Mouse (Mus musculus) liver, postnatal 0 days (tissue): ENCODE results near the gene Tas2r115. TPM values are rescaled to one million over a fixed set of nuclear protein-coding genes. Genes with fewer than 3 reads are reported as not detected.

Source experiments
- ATAC-seq: fragments of 200-750 bp; cut with Nextera tagmentation; 2 replicates; pipeline ENCODE4 v1.8.0; 2017; ENCODE audit warnings: mild to moderate bottlenecking, moderate library complexity
- DNase-seq: peaks from one replicate; pipeline ENCODE4 v3.0.0-alpha.2; 2016
- H3K27ac ChIP-seq: fragments of 300-500 bp; sonication (generic); 2 replicates; pipeline ENCODE4 v1.5.1; 2014; ENCODE audit warnings: antibody characterized with exemption, moderate library complexity, mild to moderate bottlenecking, low read depth
- H3K27me3 ChIP-seq: fragments of 300-500 bp; sonication (generic); 2 replicates; pipeline ENCODE4 v1.6.1; 2014; ENCODE audit warnings: low read length, control low read depth, mixed read lengths; ENCODE audit not compliant: insufficient read depth
- H3K36me3 ChIP-seq: fragments of 300-500 bp; sonication (generic); replicated peaks from 2 replicates; pipeline ENCODE4 v1.6.1; 2014; ENCODE audit warnings: mild to moderate bottlenecking, control low read depth, low read length, moderate library complexity, mixed read lengths; ENCODE audit not compliant: insufficient read depth
- H3K4me1 ChIP-seq: fragments of 300-500 bp; sonication (generic); 2 replicates; pipeline ENCODE4 v1.6.1; 2014; ENCODE audit warnings: antibody characterized with exemption, mild to moderate bottlenecking, control low read depth; ENCODE audit not compliant: insufficient read depth
- H3K4me2 ChIP-seq: fragments of 300-500 bp; sonication (generic); 2 replicates; pipeline ENCODE4 v1.6.1; 2014; ENCODE audit warnings: low read depth, mild to moderate bottlenecking, low read length, moderate library complexity, mixed read lengths
- H3K4me3 ChIP-seq: fragments of 300-500 bp; sonication (generic); 2 replicates; pipeline ENCODE4 v1.5.1; 2014; ENCODE audit warnings: low read depth, low read length
- H3K9ac ChIP-seq: fragments of 300-500 bp; sonication (generic); replicated peaks from 2 replicates; pipeline ENCODE4 v1.6.1; 2014; ENCODE audit warnings: mild to moderate bottlenecking, moderate library complexity
- H3K9me3 ChIP-seq: fragments of 300-500 bp; sonication (generic); 2 replicates; pipeline ENCODE4 v1.6.1; 2016; ENCODE audit warnings: mild to moderate bottlenecking, control low read depth, low read length, mixed read lengths
- CTCF ChIP-seq: sonication (generic); IDR thresholded peaks from 2 replicates; pipeline ENCODE4 v1.5.1; 2016; ENCODE audit warnings: antibody characterized with exemption, low read depth
- EP300 ChIP-seq: IDR thresholded peaks from 2 replicates; pipeline ENCODE4 v1.6.1; 2016; ENCODE audit warnings: antibody characterized with exemption, low read depth, mild to moderate bottlenecking
- WGBS: fragments of 180-500 bp; shearing (Covaris S2); extraction: QIAGEN DNeasy Blood & Tissue Kit; methylation state at CpG from one replicate; pipeline ENCODE4 v1.1.7; 2014; ENCODE audit not compliant: insufficient replicate concordance; 5-methylcytosine and 5-hydroxymethylcytosine counted together
- polyA plus RNA-seq: library from polyadenylated mRNA; unstranded; fragments of >200 nt; fragmentation: Nextera tagmentation; extraction: Ambion mirVana; gene quantifications from 2 replicates; pipeline ENCODE4 v1.2.1, GENCODE M21; 2015

The Tas2r115 gene
- not detected in 2 replicates for polyA plus RNA-seq

GRCm38 (mm10) chr6:132737935-132738334 lies at the start of gene Tas2r115:
TSS of gene Tas2r115 (minus strand) at chr6:132738035.
- ATAC-seq (no peak), DNase-seq (no peak)
- no peaks in the 10 kb centered on the region for H3K9me3 ChIP-seq
- no peak within 1 kb of the TSS for H3K9ac ChIP-seq
- no peak within 1 kb of the TSS for H3K4me3 ChIP-seq
- H3K4me1 ChIP-seq, result no peaks in the 10 kb centered on the region
- no peaks in the 10 kb centered on the region for H3K36me3 ChIP-seq
- TF ChIP-seq EP300 (no peak), CTCF (no peak)
- H3K27me3 ChIP-seq, result no peaks in the 10 kb centered on the region
- no peak within 1 kb of the TSS for H3K4me2 ChIP-seq
- WGBS, result 49% methylated on average over 2 of the region's 2 CpGs
- H3K27ac ChIP-seq, result no peak within 1 kb of the TSS

GRCm38 (mm10) chr6:132778062-132778461 lies 40.2 kb upstream of the Tas2r115 start, which contains the start of gene Tas2r136:
TSS of gene Tas2r136 (minus strand) at chr6:132778162.
- no peak within 1 kb of the TSS for H3K4me2 ChIP-seq

GRCm38 (mm10) chr6:132761831-132762230 lies 24.0 kb upstream of the Tas2r115 start, which contains the start of gene Tas2r102:
TSS of gene Tas2r102 (plus strand) at chr6:132762131.
- ATAC-seq, result no peak
- H3K27me3 ChIP-seq, result no peaks in the 10 kb centered on the region
- no peak within 1 kb of the TSS for H3K4me2 ChIP-seq
- TF ChIP-seq CTCF (no peak), EP300 (no peak)
- no peak within 1 kb of the TSS for H3K9ac ChIP-seq
- H3K4me3 ChIP-seq, result no peak within 1 kb of the TSS
- WGBS, result 90% methylated on average over 2 of the region's 2 CpGs
- H3K4me1 ChIP-seq, result no peaks in the 10 kb centered on the region
- no peaks in the 10 kb centered on the region for H3K9me3 ChIP-seq
- H3K36me3 ChIP-seq, result no peaks in the 10 kb centered on the region
- H3K27ac ChIP-seq, result no peak within 1 kb of the TSS
- no peak for DNase-seq

More at GRCm38 (mm10) chr6:132778062-132778461, 40.2 kb upstream of the Tas2r115 start, which contains the start of gene Tas2r136:
- no peaks in the 10 kb centered on the region for H3K27me3 ChIP-seq
- H3K4me1 ChIP-seq, result no peaks in the 10 kb centered on the region
- no peaks in the 10 kb centered on the region for H3K36me3 ChIP-seq
- no peak for DNase-seq
- no peak within 1 kb of the TSS for H3K27ac ChIP-seq
- TF ChIP-seq CTCF (no peak), EP300 (no peak)
- H3K9me3 ChIP-seq, result no peaks in the 10 kb centered on the region
- ATAC-seq, result no peak
- H3K4me3 ChIP-seq, result no peak within 1 kb of the TSS
- H3K9ac ChIP-seq, result no peak within 1 kb of the TSS

GRCm38 (mm10) chr6:132754430-132754829 lies 16.6 kb upstream of the Tas2r115 start, which contains the start of gene Tas2r124:
TSS of gene Tas2r124 (plus strand) at chr6:132754730.
- Histone ChIP-seq H3K36me3 (no peaks in the 10 kb centered on the region), H3K9ac (no peak within 1 kb of the TSS), H3K27ac (no peak within 1 kb of the TSS), H3K27me3 (no peaks in the 10 kb centered on the region), H3K4me2 (no peak within 1 kb of the TSS), H3K4me3 (no peak within 1 kb of the TSS), H3K4me1 (no peaks in the 10 kb centered on the region), H3K9me3 (no peaks in the 10 kb centered on the region)
- 67% methylated on average over 1 of the region's 1 CpGs for WGBS
- ATAC-seq (no peak), DNase-seq (no peak)
- TF ChIP-seq EP300 (no peak), CTCF (no peak)

GRCm38 (mm10) chr6:132750206-132750605 lies 12.4 kb upstream of the Tas2r115 start:
- TF ChIP-seq CTCF, result no peak
- no peak for TF ChIP-seq EP300
- 65% methylated on average over 2 of the region's 2 CpGs for WGBS
- Histone ChIP-seq H3K4me3 (no peak overlapping the region), H3K27me3 (no peaks in the 10 kb centered on the region), H3K4me1 (no peaks in the 10 kb centered on the region), H3K27ac (no peak overlapping the region), H3K4me2 (no peak overlapping the region), H3K9ac (no peak overlapping the region), H3K9me3 (no peaks in the 10 kb centered on the region), H3K36me3 (no peaks in the 10 kb centered on the region)
- DNase-seq (no peak), ATAC-seq (no peak)

GRCm38 (mm10) chr6:132711828-132712227 lies 26.0 kb downstream of the Tas2r115 start, which contains the start of gene Tas2r122:
TSS of gene Tas2r122 (minus strand) at chr6:132711928.
- no peaks in the 10 kb centered on the region for H3K9me3 ChIP-seq
- TF ChIP-seq CTCF (no peak), EP300 (no peak)
- DNase-seq, result no peak
- H3K27me3 ChIP-seq, result no peaks in the 10 kb centered on the region
- ATAC-seq, result no peak
- 70% methylated on average over 3 of the region's 3 CpGs for WGBS
- no peak within 1 kb of the TSS for H3K4me2 ChIP-seq
- no peaks in the 10 kb centered on the region for H3K36me3 ChIP-seq
- no peak within 1 kb of the TSS for H3K4me3 ChIP-seq
- H3K9ac ChIP-seq, result no peak within 1 kb of the TSS
- no peaks in the 10 kb centered on the region for H3K4me1 ChIP-seq
- H3K27ac ChIP-seq, result no peak within 1 kb of the TSS
